Mouse (Mus musculus) heart, adult 2 months (tissue): ENCODE measurements around the gene Maml2.

Source experiments
- CTCF ChIP-seq: fragments of 200-600 bp; IDR thresholded peaks from 2 replicates; pipeline ENCODE4 v1.8.1; 2022; ENCODE audit warnings: antibody characterized with exemption, mild to moderate bottlenecking, moderate library complexity
- EP300 ChIP-seq: fragments of 200-500 bp; IDR thresholded peaks from 2 replicates; pipeline ENCODE4 v1.6.1; 2011; ENCODE audit warnings: low read depth, low read length, control low read depth; ENCODE audit not compliant: insufficient read depth
- POLR2A ChIP-seq: fragments of 200-500 bp; IDR thresholded peaks from 2 replicates; pipeline ENCODE4 v1.6.1; 2011; ENCODE audit warnings: mild to moderate bottlenecking, low read depth, low read length, control low read depth; ENCODE audit not compliant: insufficient read depth

DNA sequence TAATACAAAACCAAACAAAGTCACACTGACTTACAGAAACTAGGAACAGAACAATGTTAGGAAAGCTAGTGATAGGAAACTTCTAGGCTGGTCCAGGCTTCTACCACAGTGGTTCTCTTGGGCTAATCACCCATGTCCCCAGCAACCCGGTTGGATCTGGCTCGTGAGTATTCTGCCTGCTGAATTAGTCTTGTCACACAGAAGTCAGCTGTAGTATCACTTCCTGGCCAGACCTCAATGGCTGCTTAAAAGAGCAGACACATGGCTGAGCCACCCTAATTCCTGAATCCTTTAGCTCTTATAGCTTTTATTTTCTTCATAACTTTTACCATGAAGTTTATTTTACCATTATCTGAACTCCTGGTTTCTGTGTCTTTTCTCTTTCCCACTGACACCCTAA, 13.3 kb downstream of the Maml2 start:
- TF ChIP-seq CTCF (no peak), POLR2A (no peak), EP300 (no peak)
